Mouse (Mus musculus): ENCODE data around the gene Agr2. TPM values are rescaled to one million over a fixed set of nuclear protein-coding genes. Genes with fewer than 3 reads are reported as not detected.

Agr2 gene
- total RNA-seq, 2 experiments from 2014 or later: not detected

DNA sequence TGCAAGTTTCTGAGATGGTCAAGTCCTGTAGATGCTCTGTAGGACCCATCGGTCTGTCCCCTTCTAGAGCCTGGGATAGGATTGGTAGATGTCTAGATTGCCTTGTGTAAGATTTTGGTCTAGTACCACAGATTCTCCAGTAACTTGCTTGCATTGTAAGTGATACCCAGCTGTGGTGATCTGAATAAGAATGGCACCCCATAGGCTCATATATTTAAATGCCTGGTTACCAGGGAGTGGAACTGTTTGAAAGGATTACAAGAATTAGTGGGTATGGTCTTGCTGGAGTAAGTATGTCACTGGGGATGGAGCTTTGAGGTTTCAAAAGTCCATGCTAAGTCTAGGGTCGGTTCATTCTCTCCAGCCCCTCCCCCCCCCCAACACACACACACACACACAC, 28.0 kb downstream of the Agr2 start:
- no peak for DNase-seq (ENCODE audit: low spot score in 2 of 2)

DNA sequence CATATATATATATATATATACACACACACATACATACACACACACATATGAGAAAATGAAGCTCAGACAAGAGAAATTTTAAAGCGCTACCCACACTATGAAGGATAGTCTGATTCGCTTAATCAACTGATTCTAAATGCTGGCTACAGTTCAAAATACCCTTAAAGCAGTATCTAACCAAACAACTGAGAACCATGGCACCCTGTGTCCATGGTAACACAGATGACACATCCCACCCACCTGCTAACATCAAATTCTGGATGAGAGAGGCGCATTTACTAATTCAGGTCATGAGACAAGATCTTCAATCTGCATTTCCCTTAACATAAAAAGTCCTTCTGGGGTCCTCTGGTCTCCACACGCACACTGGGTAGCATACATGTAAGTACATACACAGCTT, 33.4 kb downstream of the Agr2 start:
- no peak for DNase-seq (ENCODE audit: low spot score in 2 of 2)

- no peak for DNase-seq (ENCODE audit: low spot score in 2 of 2)
Observed at GRCm38 (mm10) chr12:36027171-36027570, 34.5 kb downstream of the Agr2 start.

- no peak for DNase-seq (ENCODE audit: low spot score in 2 of 2)
Observed at GRCm38 (mm10) chr12:36028968-36029645, 36.4 kb downstream of the Agr2 start.

DNA sequence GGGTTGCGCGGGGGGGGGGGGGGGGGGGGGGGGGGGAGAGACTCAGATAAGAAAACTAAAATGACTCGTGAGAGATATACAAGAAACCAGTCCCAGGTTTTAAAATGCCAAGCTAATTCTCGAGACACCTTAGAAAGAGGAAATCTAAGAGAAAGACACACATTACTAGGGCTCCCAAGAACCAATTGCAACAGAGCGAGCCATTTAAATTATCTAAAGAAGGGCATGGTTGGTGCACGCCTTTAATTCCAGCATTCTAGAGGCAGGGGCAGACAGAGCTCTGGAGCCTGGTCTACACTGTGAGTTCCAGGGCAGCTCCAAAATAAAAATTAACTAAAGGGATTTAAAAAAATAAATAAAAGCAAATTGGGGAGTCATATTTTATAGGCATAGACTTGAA, 37.0 kb downstream of the Agr2 start:
- no peak for DNase-seq (ENCODE audit: low spot score in 2 of 2)

DNA sequence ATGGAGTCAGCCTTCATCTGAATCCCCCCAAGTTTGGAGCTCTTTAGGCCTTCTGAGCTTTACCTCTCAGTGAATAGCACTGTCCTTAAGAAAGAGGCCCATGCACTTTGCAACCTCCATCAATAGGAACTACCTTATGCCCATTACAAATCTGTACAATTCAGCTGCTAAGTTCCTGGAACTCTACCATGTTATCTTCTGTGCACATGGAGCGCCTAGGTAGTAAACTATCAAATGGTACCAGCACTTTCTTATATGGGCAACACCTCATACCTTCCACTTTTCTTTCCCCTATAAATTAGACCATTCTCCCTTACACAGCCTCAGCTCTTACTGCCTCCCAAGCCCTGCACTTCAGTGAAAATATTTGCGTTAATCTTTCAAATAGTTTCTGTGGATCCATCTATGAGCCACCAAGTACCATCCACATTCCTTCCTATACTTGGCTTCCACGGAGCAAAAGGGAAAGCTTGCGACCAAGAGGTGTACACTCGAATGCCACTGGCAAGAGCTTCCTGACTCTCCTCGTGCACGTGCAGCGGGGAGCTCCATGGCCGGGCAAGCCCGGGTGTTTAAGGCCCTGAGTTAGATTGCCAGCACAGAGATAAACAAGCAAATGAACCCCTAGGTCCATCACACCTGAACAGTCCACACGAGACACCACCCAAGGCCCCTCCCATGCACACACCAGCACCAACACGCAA, 38.1 kb downstream of the Agr2 start:
- no peak for DNase-seq (ENCODE audit: low spot score in 2 of 2)

- no peak for DNase-seq (ENCODE audit: low spot score in 2 of 2)
Observed at GRCm38 (mm10) chr12:36032419-36032818, 39.7 kb downstream of the Agr2 start.

DNA sequence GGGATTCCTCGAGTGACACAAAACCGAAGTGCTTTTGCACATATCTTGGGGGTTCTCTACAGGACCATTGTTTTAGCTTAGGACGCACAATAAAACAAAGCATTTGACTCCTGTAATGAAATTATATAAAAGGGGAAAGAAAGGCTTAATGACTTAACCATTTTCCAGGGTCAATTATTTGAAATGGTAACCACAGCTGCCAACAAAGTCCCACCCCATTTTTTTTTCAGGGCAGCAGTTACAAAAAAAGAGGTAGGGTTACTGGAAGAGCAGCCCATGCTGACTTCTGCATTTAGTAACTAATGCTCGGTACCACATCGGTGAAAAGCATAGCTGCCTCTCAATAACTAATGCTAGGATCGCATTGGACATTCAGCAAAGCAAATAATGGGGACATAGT, 42.8 kb downstream of the Agr2 start:
- DNase-seq (ENCODE audit: low spot score in 2 of 2): no peak

GRCm38 (mm10) chr12:36036121-36036520, 43.4 kb downstream of the Agr2 start:
- DNase-seq (ENCODE audit: low spot score in 2 of 2): no peak

DNA sequence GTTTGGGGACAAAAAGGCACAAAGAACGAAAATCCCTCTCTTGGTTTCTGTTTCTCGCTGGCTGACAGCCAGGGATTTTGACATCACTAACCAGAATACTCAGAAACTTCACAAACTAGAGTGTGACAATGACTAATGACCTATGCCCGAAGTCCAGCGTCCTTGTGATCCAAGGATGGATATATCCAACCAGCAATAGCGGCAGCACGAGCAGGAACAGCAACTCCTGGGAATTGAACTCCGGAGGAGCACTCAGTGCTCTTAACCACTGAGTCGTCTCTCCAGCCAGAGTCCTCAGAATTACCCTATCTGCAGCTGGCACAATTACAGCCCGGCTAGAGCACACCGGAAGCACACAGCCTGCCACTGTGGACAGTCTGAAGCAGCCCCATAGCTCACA, 44.1 kb downstream of the Agr2 start:
- DNase-seq (ENCODE audit: low spot score in 2 of 2): no peak

- DNase-seq (ENCODE audit: low spot score in 2 of 2): no peak
Observed at GRCm38 (mm10) chr12:36039541-36040084, 46.9 kb downstream of the Agr2 start.

GRCm38 (mm10) chr12:36040571-36041280, 48.0 kb downstream of the Agr2 start:
- DNase-seq (ENCODE audit: low spot score in 2 of 2): no peak

DNA sequence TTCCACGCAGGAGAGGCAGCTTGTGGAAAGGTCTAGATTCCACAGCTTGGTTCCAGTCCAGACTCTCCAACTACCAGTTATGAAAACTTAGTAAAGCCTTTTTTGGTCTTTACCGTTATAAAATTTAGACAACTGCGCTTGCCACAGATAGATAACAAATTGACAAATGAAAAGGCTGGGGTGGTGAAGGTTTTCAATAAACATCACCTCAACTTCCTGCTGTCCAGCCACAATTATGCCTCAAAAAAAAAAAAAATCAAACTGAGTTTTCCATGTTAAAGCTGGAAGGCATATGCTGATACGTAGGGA, 48.5 kb downstream of the Agr2 start:
- DNase-seq (ENCODE audit: low spot score in 2 of 2): no peak

- DNase-seq (ENCODE audit: low spot score in 2 of 2): peak; percentile 18 to 30
Observed at GRCm38 (mm10) chr12:36041703-36042347, 49.1 kb downstream of the Agr2 start.

- peak; percentile 36 to 64 for DNase-seq (ENCODE audit: low spot score in 2 of 2)
Observed at GRCm38 (mm10) chr12:36042348-36042778, 49.7 kb downstream of the Agr2 start, which contains the start of gene Tspan13. Tspan13 (minus strand) TSS chr12:36042500.

DNA sequence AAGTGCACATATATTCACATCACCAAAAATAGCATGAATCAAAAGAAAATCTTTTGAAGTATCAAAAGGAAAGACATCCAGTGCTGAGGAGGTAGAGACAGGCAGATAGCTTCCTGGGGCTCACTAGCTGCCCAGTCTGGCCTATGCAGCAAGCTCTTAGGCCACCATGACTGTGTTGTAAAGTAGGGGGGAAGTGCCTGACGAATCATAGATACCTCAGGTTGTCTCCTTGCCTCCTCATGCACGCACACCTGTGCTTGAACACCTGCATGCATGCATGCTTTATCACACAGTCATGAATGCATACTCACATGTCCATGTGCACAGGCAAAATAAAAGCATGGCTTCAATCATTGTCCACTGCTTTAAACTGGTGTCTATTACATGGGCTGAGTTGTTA, 52.0 kb downstream of the Agr2 start:
- no peak for DNase-seq (ENCODE audit: low spot score in 2 of 2)

DNA sequence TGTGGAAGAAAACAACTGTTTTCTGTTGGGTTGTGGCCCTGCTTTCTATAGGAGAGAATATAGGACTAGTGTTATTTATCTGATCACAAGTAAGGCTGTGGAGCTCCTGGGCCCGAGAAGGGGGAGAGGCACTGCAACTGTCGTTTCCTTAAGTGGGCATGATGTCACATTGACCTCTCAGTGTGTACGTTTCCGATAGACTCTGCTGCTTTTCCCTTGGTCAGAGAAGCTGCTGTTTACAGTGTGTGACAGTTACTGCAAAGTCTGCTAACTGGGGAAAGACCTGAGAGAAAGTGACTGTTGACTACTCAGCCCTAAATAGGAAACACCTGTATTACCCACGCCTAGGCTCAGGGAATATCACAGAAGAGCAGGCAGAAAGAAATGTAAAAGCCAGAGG, 53.5 kb downstream of the Agr2 start:
- no peak for DNase-seq (ENCODE audit: low spot score in 2 of 2)

GRCm38 (mm10) chr12:36047593-36047992, 54.9 kb downstream of the Agr2 start:
- DNase-seq (ENCODE audit: low spot score in 2 of 2): no peak

- DNase-seq (ENCODE audit: low spot score in 2 of 2): no peak
Observed at GRCm38 (mm10) chr12:36050276-36050675, 57.6 kb downstream of the Agr2 start.
